Mouse (Mus musculus) midbrain, embryonic 15.5 days (tissue): ENCODE results near the gene Ctrc. TPM values are rescaled to one million over a fixed set of nuclear protein-coding genes. Genes with fewer than 3 reads are reported as not detected.

Source experiments
- ATAC-seq: fragments of 200-750 bp; cut with Nextera tagmentation; replicated peaks from 2 replicates; pipeline ENCODE4 v1.8.0; 2017; ENCODE audit warnings: moderate TSS enrichment
- H3K27ac ChIP-seq: fragments of 300-500 bp; sonication (generic); 2 replicates; pipeline ENCODE4 v1.5.1; 2015; ENCODE audit warnings: mild to moderate bottlenecking, inconsistent platforms
- H3K27me3 ChIP-seq: fragments of 300-500 bp; sonication (generic); replicated peaks from 2 replicates; pipeline ENCODE4 v1.6.1; 2015; ENCODE audit warnings: inconsistent platforms
- H3K36me3 ChIP-seq: fragments of 300-500 bp; sonication (generic); replicated peaks from 2 replicates; pipeline ENCODE4 v1.6.1; 2015; ENCODE audit warnings: inconsistent platforms
- H3K4me1 ChIP-seq: fragments of 300-500 bp; sonication (generic); 2 replicates; pipeline ENCODE4 v1.6.1; 2015; ENCODE audit warnings: inconsistent platforms
- H3K4me2 ChIP-seq: fragments of 300-500 bp; sonication (generic); 2 replicates; pipeline ENCODE4 v1.6.1; 2015; ENCODE audit warnings: inconsistent platforms, mild to moderate bottlenecking, moderate library complexity
- H3K4me3 ChIP-seq: fragments of 300-500 bp; sonication (generic); 2 replicates; pipeline ENCODE4 v1.5.1; 2015; ENCODE audit warnings: mild to moderate bottlenecking, inconsistent platforms
- H3K9ac ChIP-seq: fragments of 300-500 bp; sonication (generic); 2 replicates; pipeline ENCODE4 v1.6.1; 2015; ENCODE audit warnings: mild to moderate bottlenecking, inconsistent platforms
- H3K9me3 ChIP-seq: fragments of 300-500 bp; sonication (generic); 2 replicates; pipeline ENCODE4 v1.6.1; 2016; ENCODE audit warnings: inconsistent platforms
- WGBS: fragments of 180-500 bp; shearing (Covaris S2); methylation state at CpG from one replicate; pipeline ENCODE4 v1.1.7; 2015; ENCODE audit warnings: mixed read lengths; 5-methylcytosine and 5-hydroxymethylcytosine counted together
- polyA plus RNA-seq: library from polyadenylated mRNA; unstranded; fragments of >200 nt; fragmentation: Nextera tagmentation; extraction: Ambion mirVana; gene quantifications from 2 replicates; pipeline ENCODE4 v1.2.1, GENCODE M21; 2015

Ctrc gene
- not detected in 2 replicates for polyA plus RNA-seq

GRCm38 (mm10) chr4:141845999-141846398 is at the start of gene Ctrc:
TSS of gene Ctrc (minus strand) at chr4:141846359.
- no peaks in the 10 kb centered on the region for H3K27me3 ChIP-seq
- no peaks in the 10 kb centered on the region for H3K9me3 ChIP-seq
- 88% methylated on average over 6 of the region's 6 CpGs for whole genome bisulfite sequencing
- H3K4me3 ChIP-seq = no peak within 1 kb of the TSS
- no peak within 1 kb of the TSS for H3K4me2 ChIP-seq
- no peaks in the 10 kb centered on the region for H3K4me1 ChIP-seq
- no peak within 1 kb of the TSS for H3K27ac ChIP-seq
- no peaks in the 10 kb centered on the region for H3K36me3 ChIP-seq
- no peak for ATAC-seq
- no peak within 1 kb of the TSS for H3K9ac ChIP-seq

GRCm38 (mm10) chr4:141895772-141896171 is 49.6 kb upstream of the Ctrc start:
- Histone ChIP-seq H3K4me2 (no peak overlapping the region), H3K4me1 (peaks cover 13% of the 10 kb centered on the region), H3K9me3 (no peaks in the 10 kb centered on the region), H3K9ac (no peak overlapping the region), H3K36me3 (no peaks in the 10 kb centered on the region), H3K27ac (no peak overlapping the region), H3K4me3 (no peak overlapping the region), H3K27me3 (no peaks in the 10 kb centered on the region)
- no peak for ATAC-seq
- 80% methylated on average over 12 of the region's 12 CpGs for WGBS

GRCm38 (mm10) chr4:141893157-141893784 is 47.1 kb upstream of the Ctrc start:
- no peaks in the 10 kb centered on the region for H3K36me3 ChIP-seq
- no peaks in the 10 kb centered on the region for H3K4me1 ChIP-seq
- H3K27ac ChIP-seq = no peak overlapping the region
- no peak overlapping the region for H3K4me3 ChIP-seq
- no peaks in the 10 kb centered on the region for H3K27me3 ChIP-seq
- H3K9me3 ChIP-seq = no peaks in the 10 kb centered on the region
- H3K4me2 ChIP-seq = no peak overlapping the region
- 88% methylated on average over 8 of the region's 8 CpGs for WGBS
- ATAC-seq = no peak
- H3K9ac ChIP-seq = no peak overlapping the region

DNA sequence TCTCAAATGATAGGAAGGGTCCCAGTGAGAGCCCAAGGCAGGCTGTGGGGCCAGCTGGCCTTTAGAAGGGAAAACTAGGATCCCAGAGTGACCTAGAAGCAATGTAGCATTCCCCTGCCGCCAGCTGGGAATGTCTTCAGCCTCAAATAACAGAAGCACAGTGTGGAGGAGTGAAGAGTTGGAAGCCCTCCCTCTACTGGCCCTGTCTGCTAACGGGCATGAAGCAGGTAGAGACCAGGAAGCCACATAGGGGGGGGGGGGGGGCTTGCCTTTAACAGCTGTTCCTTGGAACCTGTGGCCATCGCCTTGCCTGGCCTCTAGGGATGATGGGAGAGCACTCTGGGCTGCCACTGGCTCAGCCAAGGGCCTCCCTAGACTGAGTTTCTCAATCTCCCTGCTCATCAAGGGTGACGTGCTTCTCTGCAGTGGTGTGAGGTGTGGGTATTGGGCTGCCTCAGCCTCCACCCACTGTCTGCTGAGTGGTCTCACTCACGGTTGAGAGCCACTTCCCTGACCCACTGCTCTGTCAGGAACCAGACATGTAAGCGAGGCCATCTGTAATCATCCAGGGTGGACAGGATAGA is 40.3 kb upstream of the Ctrc start:
- H3K4me3 ChIP-seq = no peak overlapping the region
- no peak overlapping the region for H3K9ac ChIP-seq
- H3K4me2 ChIP-seq = no peak overlapping the region
- no peaks in the 10 kb centered on the region for H3K36me3 ChIP-seq
- no peaks in the 10 kb centered on the region for H3K4me1 ChIP-seq
- H3K27ac ChIP-seq = no peak overlapping the region
- H3K27me3 ChIP-seq = no peaks in the 10 kb centered on the region
- H3K9me3 ChIP-seq = no peaks in the 10 kb centered on the region
- WGBS = 57% methylated on average over 6 of the region's 6 CpGs
- no peak for ATAC-seq

DNA sequence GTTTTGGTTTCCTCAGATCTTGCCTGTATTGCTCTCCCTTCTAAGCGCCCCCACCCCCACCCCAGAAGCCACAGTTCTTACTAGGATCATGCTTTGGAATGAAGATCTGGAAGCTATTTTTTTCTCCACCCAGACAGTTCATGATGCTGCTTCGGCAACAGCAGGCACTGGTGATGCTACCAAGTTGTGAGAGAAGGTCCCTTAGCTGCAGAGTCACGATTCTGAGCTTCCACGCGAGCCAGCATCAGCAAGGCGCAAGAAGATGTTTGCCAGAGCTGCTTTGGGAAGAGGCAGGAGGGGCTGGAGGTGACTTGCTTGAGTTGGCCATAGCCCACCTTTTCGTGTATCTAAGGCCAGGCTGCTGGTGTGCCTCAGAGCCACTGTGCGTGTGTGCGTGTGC is 39.3 kb upstream of the Ctrc start:
- no peak for ATAC-seq
- no peak overlapping the region for H3K27ac ChIP-seq
- H3K9ac ChIP-seq = no peak overlapping the region
- H3K9me3 ChIP-seq = no peaks in the 10 kb centered on the region
- no peak overlapping the region for H3K4me3 ChIP-seq
- H3K36me3 ChIP-seq = no peaks in the 10 kb centered on the region
- H3K4me2 ChIP-seq = no peak overlapping the region
- H3K27me3 ChIP-seq = no peaks in the 10 kb centered on the region
- no peaks in the 10 kb centered on the region for H3K4me1 ChIP-seq
- 80% methylated on average over 9 of the region's 9 CpGs for WGBS

DNA sequence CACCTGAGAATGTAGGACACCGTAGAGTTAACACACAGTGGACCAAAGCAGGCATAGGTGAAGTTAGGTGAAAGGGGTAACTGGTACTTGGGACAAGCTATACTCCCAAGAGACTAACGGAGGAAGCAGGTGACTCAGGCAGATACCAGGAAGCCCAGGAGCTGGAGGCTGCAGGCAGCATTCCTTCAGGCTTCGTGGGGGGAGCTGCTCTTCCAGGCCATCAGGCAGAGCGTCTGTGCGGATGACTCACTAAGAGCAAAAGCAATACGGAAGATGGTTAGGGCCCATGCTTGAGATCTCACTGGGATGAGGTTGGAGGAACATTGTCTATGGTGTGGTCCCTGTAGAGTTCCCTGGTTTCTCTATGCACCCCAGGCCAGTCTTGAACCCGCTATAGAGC is 36.7 kb upstream of the Ctrc start:
- WGBS = 88% methylated on average over 7 of the region's 7 CpGs
- Histone ChIP-seq H3K36me3 (no peaks in the 10 kb centered on the region), H3K27me3 (no peaks in the 10 kb centered on the region), H3K4me2 (no peak overlapping the region), H3K27ac (no peak overlapping the region), H3K4me1 (no peaks in the 10 kb centered on the region), H3K9me3 (no peaks in the 10 kb centered on the region), H3K9ac (no peak overlapping the region), H3K4me3 (no peak overlapping the region)
- no peak for ATAC-seq

- ATAC-seq = no peak
- Histone ChIP-seq H3K9me3 (no peaks in the 10 kb centered on the region), H3K27ac (no peak overlapping the region), H3K27me3 (no peaks in the 10 kb centered on the region), H3K4me3 (no peak overlapping the region), H3K9ac (no peak overlapping the region), H3K36me3 (no peaks in the 10 kb centered on the region), H3K4me1 (no peaks in the 10 kb centered on the region), H3K4me2 (no peak overlapping the region)
- WGBS = 73% methylated on average over 5 of the region's 5 CpGs
These were observed 35.8 kb upstream of the Ctrc start for GRCm38 (mm10) chr4:141881950-141882349.

GRCm38 (mm10) chr4:141881289-141881914 is 35.2 kb upstream of the Ctrc start:
- no peak overlapping the region for H3K9ac ChIP-seq
- no peak overlapping the region for H3K27ac ChIP-seq
- no peaks in the 10 kb centered on the region for H3K36me3 ChIP-seq
- WGBS = 66% methylated on average over 10 of the region's 10 CpGs
- no peaks in the 10 kb centered on the region for H3K27me3 ChIP-seq
- no peaks in the 10 kb centered on the region for H3K4me1 ChIP-seq
- no peak overlapping the region for H3K4me3 ChIP-seq
- no peak for ATAC-seq
- no peak overlapping the region for H3K4me2 ChIP-seq
- H3K9me3 ChIP-seq = no peaks in the 10 kb centered on the region

GRCm38 (mm10) chr4:141879875-141880274 is 33.7 kb upstream of the Ctrc start:
- H3K4me2 ChIP-seq = no peak overlapping the region
- H3K4me3 ChIP-seq = no peak overlapping the region
- no peak overlapping the region for H3K9ac ChIP-seq
- no peak for ATAC-seq
- no peaks in the 10 kb centered on the region for H3K27me3 ChIP-seq
- H3K27ac ChIP-seq = no peak overlapping the region
- H3K4me1 ChIP-seq = peaks cover 8% of the 10 kb centered on the region
- no peaks in the 10 kb centered on the region for H3K36me3 ChIP-seq
- 68% methylated on average over 9 of the region's 9 CpGs for WGBS
- H3K9me3 ChIP-seq = no peaks in the 10 kb centered on the region

- Histone ChIP-seq H3K4me1 (peaks cover 9% of the 10 kb centered on the region), H3K9me3 (no peaks in the 10 kb centered on the region), H3K27ac (no peak overlapping the region), H3K4me2 (no peak overlapping the region), H3K9ac (no peak overlapping the region), H3K36me3 (no peaks in the 10 kb centered on the region), H3K4me3 (no peak overlapping the region), H3K27me3 (no peaks in the 10 kb centered on the region)
- no peak for ATAC-seq
- WGBS = 80% methylated on average over 4 of the region's 4 CpGs
These were observed 32.9 kb upstream of the Ctrc start for GRCm38 (mm10) chr4:141879074-141879473.

DNA sequence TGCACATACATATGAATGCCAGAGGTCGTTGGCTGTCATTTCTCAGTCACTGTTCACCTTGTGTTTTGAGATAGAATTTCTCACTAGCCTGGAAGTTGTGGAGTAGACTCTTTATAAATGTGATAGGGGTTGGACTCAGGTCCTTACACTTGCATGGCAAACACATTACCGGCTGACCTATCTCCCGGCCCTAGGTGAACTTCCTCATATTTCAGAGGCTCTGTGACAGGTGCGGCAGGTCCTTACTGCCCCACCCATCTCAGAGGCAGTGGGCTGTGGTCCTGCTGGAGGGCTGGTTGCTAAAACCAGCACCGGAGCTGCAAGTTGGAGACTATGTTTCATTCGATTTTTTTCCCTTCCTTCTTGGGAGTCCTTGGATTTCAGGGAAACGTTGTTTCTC is 32.5 kb upstream of the Ctrc start:
- Histone ChIP-seq H3K4me3 (no peak overlapping the region), H3K4me1 (peaks cover 14% of the 10 kb centered on the region), H3K9me3 (no peaks in the 10 kb centered on the region), H3K36me3 (no peaks in the 10 kb centered on the region), H3K4me2 (no peak overlapping the region), H3K9ac (no peak overlapping the region), H3K27ac (no peak overlapping the region), H3K27me3 (no peaks in the 10 kb centered on the region)
- ATAC-seq = no peak
- WGBS = 79% methylated on average over 7 of the region's 7 CpGs

DNA sequence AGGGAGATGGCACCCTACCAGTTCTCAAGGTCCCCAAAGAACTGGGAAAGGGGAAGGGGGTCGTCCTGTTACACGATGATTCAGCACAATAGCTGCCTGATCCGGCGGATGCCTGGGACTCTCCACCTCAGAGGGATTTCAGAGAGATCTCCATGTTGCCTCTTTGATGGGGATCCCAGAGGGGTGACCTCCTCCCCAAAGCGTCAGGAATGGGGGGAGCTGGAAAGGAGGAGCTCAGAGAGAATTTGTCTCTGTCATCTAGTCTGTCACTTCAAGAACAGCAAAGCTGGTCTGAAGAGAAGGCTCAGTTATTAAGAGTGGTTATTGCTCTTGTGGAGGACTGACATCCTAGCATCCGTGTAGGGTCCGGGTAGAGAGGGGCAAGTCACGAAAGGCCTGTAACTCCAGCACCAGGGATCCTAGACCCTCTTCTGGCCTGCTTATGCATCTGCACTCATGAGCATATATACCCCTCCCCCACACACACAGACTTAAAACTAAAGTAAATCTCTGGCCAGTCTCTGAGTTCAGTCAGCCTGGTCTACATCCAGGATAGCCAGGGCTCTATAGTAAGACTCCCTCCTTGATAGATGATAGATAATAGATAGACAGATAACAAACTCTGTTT is 29.4 kb upstream of the Ctrc start:
- peak; percentile 10 for ATAC-seq
- Histone ChIP-seq H3K9ac (peak overlapping the region; percentile 86), H3K36me3 (no peaks in the 10 kb centered on the region), H3K4me2 (peak overlapping the region; percentile 74), H3K4me3 (peak overlapping the region; percentile 80), H3K27me3 (no peaks in the 10 kb centered on the region), H3K4me1 (peaks cover 44% of the 10 kb centered on the region), H3K9me3 (no peaks in the 10 kb centered on the region), H3K27ac (peak overlapping the region; percentile 84)
- 10% methylated on average over 8 of the region's 8 CpGs for WGBS
